In the genomic region with DNA sequence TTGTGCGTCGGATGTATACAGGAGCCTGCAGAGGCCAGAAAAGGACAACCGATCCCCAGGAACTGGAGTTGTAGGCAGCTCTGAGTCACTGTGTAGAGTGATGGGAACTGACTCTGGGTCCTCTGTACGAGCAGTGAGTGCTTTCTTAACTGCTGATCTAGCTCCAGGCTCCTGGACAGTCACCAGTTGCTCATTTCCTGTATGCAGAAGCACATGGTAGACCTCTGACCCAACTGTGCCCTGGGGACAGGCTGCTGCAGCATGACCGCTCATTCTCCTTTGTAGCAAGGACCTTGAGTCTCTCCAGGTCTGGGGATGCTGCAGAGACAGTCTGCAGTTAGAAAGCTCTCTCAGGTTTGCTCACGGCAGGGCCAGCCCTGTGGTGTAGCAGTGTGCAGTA, we compare ENCODE assay signal across 12 mouse cellular contexts. TPM values are rescaled to one million over a fixed set of nuclear protein-coding genes. Genes with fewer than 3 reads are reported as not detected.
DNase-seq lines count a peak whose midpoint lies in the region; ATAC-seq lines count a peak whose summit lies in the region.
"Had no signal": no experiment of that assay in that cellular context is flagged by ENCODE, and none has a peak within 500 bp of the region (broad histone marks: within the 10 kb centered on the region; RNA-seq: fewer than 3 reads in every experiment).

No protein-coding gene starts in this region.

- no peak overlapping the region for H3K27ac ChIP-seq in heart, embryonic 10.5 days
- peak overlapping the region; percentile 42 for H3K27ac ChIP-seq in macrophage
- H3K27ac ChIP-seq: embryonic facial prominence, embryonic 15.5 days; forebrain, embryonic 13.5 days; midbrain, embryonic 15.5 days; stomach, postnatal 0 days had no signal

- peaks cover 22% of the 10 kb centered on the region for H3K4me1 ChIP-seq in heart, embryonic 10.5 days

- H3K9me3 ChIP-seq in heart, embryonic 10.5 days, result no peaks in the 10 kb centered on the region
- H3K9me3 ChIP-seq: embryonic facial prominence, embryonic 15.5 days; forebrain, embryonic 13.5 days; midbrain, embryonic 15.5 days had no signal

- 0 out of 2 replicates have a peak, but pooled peaks cover 4% of the 10 kb centered on the region for H3K36me3 ChIP-seq in heart, embryonic 10.5 days
- peaks cover 7% of the 10 kb centered on the region; the same call in 1 of the 2 replicates for H3K36me3 ChIP-seq in macrophage (ENCODE audit: inconsistent target)
- H3K36me3 ChIP-seq: embryonic facial prominence, embryonic 15.5 days; midbrain, embryonic 15.5 days had no signal

- ATAC-seq in granulocyte monocyte progenitor cell, adult 5-6 weeks (replicated peaks; ENCODE audit: poor library complexity, severe bottlenecking), result 0 out of 2 replicates have a peak, but pooled peaks have one; percentile 8
- ATAC-seq: forebrain, embryonic 13.5 days; midbrain, embryonic 15.5 days; Patski had no signal

- peaks cover 96% of the 10 kb centered on the region for H3K79me2 ChIP-seq in macrophage (ENCODE audit: inconsistent target)

- 78% methylated on average over 6 of the region's 6 CpGs for WGBS in heart, embryonic 10.5 days
- 69% methylated on average over 6 of the region's 6 CpGs for WGBS in macrophage (ENCODE audit: missing documents)

- H3K4me3 ChIP-seq in heart, embryonic 10.5 days, result no peak overlapping the region
- no peak overlapping the region for H3K4me3 ChIP-seq in macrophage (ENCODE audit: inconsistent target)
- H3K4me3 ChIP-seq: embryonic facial prominence, embryonic 15.5 days; forebrain, embryonic 13.5 days; midbrain, embryonic 15.5 days had no signal

- peak; percentile 94 for DNase-seq in heart, adult 11 months
- no peak for DNase-seq in heart, embryonic 10.5 days (ENCODE audit: low spot score)
- peak; percentile 76 for DNase-seq in 416B (ENCODE audit: low read depth)
- DNase-seq in B cell, adult 2 months, result no peak
- no peak for DNase-seq in thymus, postnatal 25 days

- no peaks in the 10 kb centered on the region for H3K27me3 ChIP-seq in heart, embryonic 10.5 days (ENCODE audit: insufficient read depth, poor library complexity, severe bottlenecking)
- H3K27me3 ChIP-seq: embryonic facial prominence, embryonic 15.5 days; forebrain, embryonic 13.5 days; midbrain, embryonic 15.5 days; Patski had no signal

RNA-seq across cellular contexts. Expression of a gene that starts 15.7 kb away (rescaled TPM):
- polyA plus RNA-seq in heart, embryonic 10.5 days (2016; fragmentation: Nextera tagmentation; extraction: Ambion mirVana), result 4.5 and 9.1 TPM in 2 replicates
- total RNA-seq in granulocyte monocyte progenitor cell, adult 5-6 weeks (2014; fragmentation: Nextera tagmentation), result 25.0 and 45.5 TPM in 2 replicates
- 39.4 and 40.5 TPM in 2 replicates for total RNA-seq in granulocyte monocyte progenitor cell, adult 5-6 weeks (2017)
- total RNA-seq in macrophage (2018; cell fraction: chromatin; rRNA removed), result 100 to 1,000 TPM in 21 of 26 experiments, 10 to 100 TPM in 5; 92.2 to 332 (median 110) TPM
- total RNA-seq in macrophage (2018; cell fraction: cytosol; rRNA removed), result 100 to 1,000 TPM in 10 of 26 experiments, 10 to 100 TPM in 16; 53.5 to 149 (median 90.6) TPM
- 100 to 1,000 TPM; 140 to 291 (median 172) TPM for total RNA-seq in macrophage (2018; cell fraction: nucleus; rRNA removed)
- 65.6 to 83.0 TPM (median 71.7 TPM) in 3 replicates for polyA plus RNA-seq in macrophage (2018)

Comparison
In these comparisons a context has a peak if more than half of its experiments do, and no peak if none do; other contexts are left out.
1. DNase-seq: peak in heart, adult 11 months (single experiment) and 416B (single experiment); none in heart, embryonic 10.5 days (single experiment), B cell, adult 2 months (0 of 2) and thymus, postnatal 25 days (single experiment).